Mouse (Mus musculus) lung, embryonic 16.5 days (tissue): ENCODE data around the gene Abcg2. TPM values are rescaled to one million over a fixed set of nuclear protein-coding genes. Genes with fewer than 3 reads are reported as not detected.
"Not testable (repeated sequence)": the region's sequence is repeated elsewhere in the genome, so short reads cannot be mapped to it uniquely, and the experiment has no call there.

ENCODE experiments used
- ATAC-seq: fragments of 200-750 bp; cut with Nextera tagmentation; 2 replicates; pipeline ENCODE4 v1.8.0; 2017; ENCODE audit warnings: low read depth, mild to moderate bottlenecking, moderate library complexity
- H3K27ac ChIP-seq: fragments of 300-500 bp; sonication (generic); 2 replicates; pipeline ENCODE4 v1.5.1; 2014; ENCODE audit warnings: mild to moderate bottlenecking, control low read depth, low read length
- H3K27me3 ChIP-seq: fragments of 300-500 bp; sonication (generic); 2 replicates; pipeline ENCODE4 v1.6.1; 2014; ENCODE audit warnings: low read depth, low read length, mixed read lengths; ENCODE audit not compliant: control insufficient read depth, insufficient read depth
- H3K36me3 ChIP-seq: fragments of 300-500 bp; sonication (generic); 2 replicates; pipeline ENCODE4 v1.6.1; 2014; ENCODE audit warnings: low read length; ENCODE audit not compliant: control insufficient read depth, insufficient read depth
- H3K4me1 ChIP-seq: fragments of 300-500 bp; sonication (generic); replicated peaks from 2 replicates; pipeline ENCODE4 v1.6.1; 2014; ENCODE audit warnings: low read length, mixed read lengths; ENCODE audit not compliant: control insufficient read depth, insufficient read depth
- H3K4me2 ChIP-seq: fragments of 300-500 bp; sonication (generic); 2 replicates; pipeline ENCODE4 v1.6.1; 2014; ENCODE audit warnings: low read depth, low read length, control low read depth
- H3K4me3 ChIP-seq: fragments of 300-500 bp; sonication (generic); 2 replicates; pipeline ENCODE4 v1.5.1; 2014; ENCODE audit warnings: mild to moderate bottlenecking, low read length, control low read depth
- H3K9ac ChIP-seq: fragments of 300-500 bp; sonication (generic); 2 replicates; pipeline ENCODE4 v1.6.1; 2014; ENCODE audit warnings: low read length, control low read depth
- H3K9me3 ChIP-seq: fragments of 300-500 bp; sonication (generic); 2 replicates; pipeline ENCODE4 v1.6.1; 2016; ENCODE audit warnings: low read length; ENCODE audit not compliant: control insufficient read depth
- WGBS: fragments of 180-500 bp; shearing (Covaris S2); extraction: QIAGEN DNeasy Blood & Tissue Kit; methylation state at CpG from one replicate; pipeline ENCODE4 v1.1.7; 2014; 5-methylcytosine and 5-hydroxymethylcytosine counted together
- polyA plus RNA-seq: library from polyadenylated mRNA; unstranded; fragments of >200 nt; fragmentation: Nextera tagmentation; extraction: Ambion mirVana; gene quantifications from 2 replicates; pipeline ENCODE4 v1.2.1, GENCODE M21; 2015

Gene Abcg2
- 56.7 and 62.1 TPM in 2 replicates for polyA plus RNA-seq

DNA sequence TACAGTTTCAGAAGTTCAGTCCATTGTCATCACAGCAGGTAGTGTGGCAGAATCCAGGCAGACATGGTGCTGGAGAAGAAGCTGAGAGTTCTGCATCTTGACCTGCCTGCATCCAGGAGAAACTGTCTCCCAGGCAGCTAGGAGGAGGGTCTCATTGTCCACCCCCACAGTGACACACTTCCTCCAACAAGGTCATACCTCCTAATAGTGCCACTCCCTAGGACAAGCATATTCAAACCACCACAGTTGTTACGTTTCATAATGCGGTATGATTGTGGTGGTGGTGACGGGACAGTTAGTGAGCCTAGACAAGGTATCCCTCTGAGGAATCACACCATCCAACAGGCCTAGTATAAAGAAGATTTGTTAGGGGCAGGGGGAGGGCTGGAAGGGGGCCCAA is at the start of gene Abcg2:
Abcg2 (plus strand) TSS at position 301 of the 400 bp plus-strand sequence.
- not testable (repeated sequence) for H3K27ac ChIP-seq, H3K9me3 ChIP-seq, H3K27me3 ChIP-seq, H3K9ac ChIP-seq, H3K36me3 ChIP-seq, H3K4me1 ChIP-seq, ATAC-seq, H3K4me2 ChIP-seq, H3K4me3 ChIP-seq
- 89% methylated on average over 3 of the region's 3 CpGs for WGBS

DNA sequence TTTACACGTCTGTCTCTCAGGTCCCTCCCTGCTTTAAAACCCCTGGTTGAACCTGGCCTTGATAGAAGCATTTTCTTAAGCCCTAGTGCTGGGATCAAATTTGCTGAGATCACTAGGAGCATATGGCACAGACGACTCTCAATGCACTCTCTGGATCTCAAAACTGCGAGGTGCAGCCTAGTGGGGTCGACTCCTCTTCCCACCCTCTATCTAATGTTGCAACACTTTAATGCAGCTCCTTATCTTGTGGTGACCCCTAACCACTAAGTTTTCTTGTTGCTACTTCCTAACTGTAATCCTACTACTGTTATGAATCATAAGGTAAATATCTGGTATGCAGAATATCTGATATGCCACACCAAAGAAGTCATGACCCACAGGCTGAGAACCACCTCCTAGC is 44.1 kb upstream of the Abcg2 start:
- not testable (repeated sequence) for H3K4me3 ChIP-seq, ATAC-seq, H3K4me2 ChIP-seq, H3K27me3 ChIP-seq, H3K4me1 ChIP-seq, H3K9ac ChIP-seq, H3K27ac ChIP-seq, H3K9me3 ChIP-seq, H3K36me3 ChIP-seq
- WGBS, result 62% methylated on average over 4 of the region's 4 CpGs

DNA sequence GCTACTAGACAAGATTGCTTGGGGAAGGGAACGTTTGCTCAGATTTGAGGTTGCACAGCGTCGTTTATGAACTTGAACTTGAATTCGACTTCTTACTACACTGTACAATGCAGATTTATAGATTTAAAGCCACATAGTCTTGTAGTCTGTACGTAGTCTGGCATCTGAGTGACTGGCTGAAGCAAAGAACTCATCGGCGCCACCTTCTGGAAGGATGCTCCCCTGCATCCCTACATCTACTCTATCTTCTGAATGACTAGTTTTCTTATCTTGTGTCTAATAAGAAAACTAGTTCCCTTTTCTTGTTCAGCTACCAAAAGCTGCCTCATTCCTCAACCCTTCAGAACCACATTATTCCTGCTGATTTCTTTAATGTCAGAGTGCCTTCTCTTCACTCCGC is 41.5 kb upstream of the Abcg2 start:
- ATAC-seq, H3K4me2 ChIP-seq, H3K4me3 ChIP-seq, H3K36me3 ChIP-seq, H3K27ac ChIP-seq, H3K9me3 ChIP-seq, H3K9ac ChIP-seq, H3K27me3 ChIP-seq, H3K4me1 ChIP-seq: not testable (repeated sequence)
- 64% methylated on average over 8 of the region's 8 CpGs for WGBS

GRCm38 (mm10) chr6:58544971-58545370 is 39.4 kb upstream of the Abcg2 start:
- 12% methylated on average over 2 of the region's 2 CpGs for WGBS
- H3K36me3 ChIP-seq, H3K9ac ChIP-seq, H3K4me1 ChIP-seq, H3K4me2 ChIP-seq, ATAC-seq, H3K27me3 ChIP-seq, H3K27ac ChIP-seq, H3K9me3 ChIP-seq, H3K4me3 ChIP-seq: not testable (repeated sequence)

GRCm38 (mm10) chr6:58546050-58546449 is 38.3 kb upstream of the Abcg2 start:
- not testable (repeated sequence) for H3K9me3 ChIP-seq, H3K9ac ChIP-seq, H3K27me3 ChIP-seq, H3K36me3 ChIP-seq, H3K4me1 ChIP-seq, H3K4me3 ChIP-seq, H3K27ac ChIP-seq, ATAC-seq, H3K4me2 ChIP-seq
- WGBS, result 33% methylated on average over 5 of the region's 5 CpGs

DNA sequence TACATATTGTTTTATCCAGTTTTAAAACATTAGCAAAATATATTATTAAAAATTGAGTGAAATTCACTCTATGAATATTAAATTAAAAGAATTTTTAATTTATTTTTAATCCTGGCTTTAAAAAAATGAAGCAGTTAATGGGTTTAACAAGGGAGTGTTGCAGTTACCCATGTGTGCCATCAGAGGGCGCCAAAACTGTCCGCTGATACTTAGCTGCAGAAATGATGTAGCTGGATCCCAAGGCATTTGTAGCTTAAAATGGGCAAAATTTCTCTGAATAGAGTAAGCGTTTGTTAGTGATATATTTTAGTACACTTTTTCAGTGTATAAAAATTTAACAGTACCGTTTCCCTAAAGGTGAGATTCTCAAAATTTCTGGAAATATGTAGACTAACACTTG is 37.5 kb upstream of the Abcg2 start:
- 8% methylated on average over 4 of the region's 4 CpGs for WGBS
- Histone ChIP-seq H3K9me3 (no peaks in the 10 kb centered on the region), H3K4me1 (no peaks in the 10 kb centered on the region), H3K27me3 (no peaks in the 10 kb centered on the region), H3K27ac (no peak overlapping the region), H3K9ac (no peak overlapping the region), H3K36me3 (no peaks in the 10 kb centered on the region), H3K4me3 (no peak overlapping the region), H3K4me2 (no peak overlapping the region)
- no peak for ATAC-seq

GRCm38 (mm10) chr6:58553812-58554211 is 30.5 kb upstream of the Abcg2 start:
- not testable (repeated sequence) for H3K9ac ChIP-seq

GRCm38 (mm10) chr6:58593987-58594844 is 9.9 kb downstream of the Abcg2 start:
- H3K4me3 ChIP-seq, H3K9ac ChIP-seq, ATAC-seq, H3K36me3 ChIP-seq, H3K4me2 ChIP-seq, H3K9me3 ChIP-seq, H3K4me1 ChIP-seq, H3K27ac ChIP-seq, H3K27me3 ChIP-seq: not testable (repeated sequence)
- 41% methylated on average over 3 of the region's 3 CpGs for WGBS

More at GRCm38 (mm10) chr6:58553812-58554211, 30.5 kb upstream of the Abcg2 start:
- not testable (repeated sequence) for H3K27ac ChIP-seq, H3K9me3 ChIP-seq, H3K4me1 ChIP-seq, H3K4me2 ChIP-seq, H3K4me3 ChIP-seq, H3K36me3 ChIP-seq, H3K27me3 ChIP-seq, ATAC-seq

GRCm38 (mm10) chr6:58595639-58596293 is 11.4 kb downstream of the Abcg2 start:
- not testable (repeated sequence) for H3K4me1 ChIP-seq, H3K9me3 ChIP-seq, H3K36me3 ChIP-seq, H3K27me3 ChIP-seq
- ATAC-seq, result peak; percentile 43
- Histone ChIP-seq H3K9ac (peak overlapping the region; percentile 1; the same call in 1 of the 2 replicates), H3K27ac (peak overlapping the region; percentile 45), H3K4me2 (peak overlapping the region; percentile 28), H3K4me3 (peak overlapping the region; percentile 27)
- 3% methylated on average over 9 of the region's 9 CpGs for WGBS
